Mouse (Mus musculus) left cerebral cortex, adult 9 months (tissue): ENCODE results near the gene Obox2.
"Not testable (repeated sequence)": the region's sequence is repeated elsewhere in the genome, so short reads cannot be mapped to it uniquely, and the experiment has no call there.

Experiments used
- DNase-seq, 2 experiments: peaks; one replicate each; pipeline ENCODE4 v3.0.0; 2022; ENCODE audit warnings: low spot score in 2 of 2

Obox2 gene

DNA sequence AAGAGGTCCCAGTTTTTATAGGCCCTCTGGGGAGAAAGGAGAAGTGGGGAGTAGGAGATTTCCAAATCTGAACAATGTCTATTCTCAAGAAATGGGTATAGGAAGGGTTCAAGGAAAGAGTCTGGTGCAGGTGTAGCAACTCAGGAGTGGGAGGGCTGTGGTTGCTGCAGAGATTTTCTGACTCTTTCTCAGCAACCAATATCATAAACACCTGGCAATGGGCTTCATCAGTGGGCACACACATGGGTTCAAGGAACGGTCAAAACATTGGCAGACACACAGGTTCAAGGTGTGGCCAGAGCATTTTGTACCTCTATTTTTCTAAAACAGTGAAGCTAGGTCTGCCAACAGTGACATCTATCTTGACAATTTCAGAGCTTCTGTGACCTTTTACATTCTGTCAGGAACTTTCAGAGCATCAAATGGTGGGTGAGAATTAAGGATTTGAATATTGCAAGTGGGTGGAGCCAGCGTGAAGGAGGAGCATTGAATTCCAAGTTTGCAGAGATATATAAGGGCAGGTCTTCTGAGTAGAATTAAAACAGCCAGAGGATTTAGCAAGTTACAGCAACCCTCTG is at the start of gene Obox2, which contains the start of gene Obox1:
TSS of gene Obox2 (plus strand) at position 301 of the 578 bp plus-strand sequence.
TSS of gene Obox1 (plus strand) at position 528 of the 578 bp plus-strand sequence.
- not testable (repeated sequence) for DNase-seq

DNA sequence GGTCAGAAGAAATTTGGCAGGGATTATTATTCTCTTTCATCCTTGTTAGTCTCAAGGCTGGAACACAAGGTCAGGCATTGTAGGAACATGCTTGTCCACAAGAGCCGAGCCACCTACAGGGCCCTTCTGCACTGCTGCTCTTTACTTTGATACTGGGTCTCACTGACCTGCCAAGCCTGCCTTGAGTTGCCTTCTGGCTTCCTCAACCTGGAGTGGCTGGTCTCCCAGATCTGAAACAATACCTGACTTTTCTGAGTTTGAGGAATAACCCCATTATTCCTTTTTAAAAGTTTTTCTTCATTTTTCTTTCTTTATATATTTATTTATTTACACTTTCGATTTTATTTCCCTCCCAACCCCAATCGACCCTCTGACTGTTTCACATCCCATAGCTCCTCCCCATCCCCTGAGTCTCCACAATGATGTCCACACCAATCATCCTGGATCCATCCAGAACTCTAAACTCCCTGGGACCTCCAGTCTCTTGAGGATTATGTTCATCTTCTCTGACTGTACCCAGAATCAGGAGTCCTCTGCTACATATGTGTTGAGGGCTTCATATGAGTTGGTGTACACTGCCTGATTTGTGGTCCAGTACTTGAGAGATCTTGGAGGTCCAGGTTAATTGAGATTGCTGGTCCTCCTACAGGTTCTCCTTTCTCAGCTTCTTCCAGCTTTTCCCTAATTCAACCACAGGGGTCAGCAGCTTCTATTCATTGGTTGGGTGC is 10.8 kb downstream of the Obox2 start:
- DNase-seq: not testable (repeated sequence)

DNA sequence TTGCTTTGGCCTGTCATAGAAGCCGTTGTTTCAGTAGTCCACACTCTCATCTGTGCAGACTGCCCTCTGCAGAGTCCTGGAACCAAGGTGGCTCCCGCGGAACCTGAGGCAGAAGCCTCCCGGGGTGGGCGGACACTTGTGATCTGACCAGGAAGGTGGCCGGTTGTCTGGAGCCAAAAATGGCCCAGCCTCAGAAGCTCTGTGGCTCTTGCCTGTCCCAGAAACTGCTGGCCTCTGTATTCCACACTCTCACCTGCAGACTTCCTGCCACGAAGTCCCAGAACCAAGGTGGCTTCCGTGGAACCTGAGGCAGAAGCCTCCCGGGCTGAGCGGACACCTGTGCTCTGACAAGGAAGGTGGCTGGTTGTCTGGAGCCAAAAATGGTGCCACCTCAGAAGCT is 18.3 kb downstream of the Obox2 start:
- DNase-seq: not testable (repeated sequence)

DNA sequence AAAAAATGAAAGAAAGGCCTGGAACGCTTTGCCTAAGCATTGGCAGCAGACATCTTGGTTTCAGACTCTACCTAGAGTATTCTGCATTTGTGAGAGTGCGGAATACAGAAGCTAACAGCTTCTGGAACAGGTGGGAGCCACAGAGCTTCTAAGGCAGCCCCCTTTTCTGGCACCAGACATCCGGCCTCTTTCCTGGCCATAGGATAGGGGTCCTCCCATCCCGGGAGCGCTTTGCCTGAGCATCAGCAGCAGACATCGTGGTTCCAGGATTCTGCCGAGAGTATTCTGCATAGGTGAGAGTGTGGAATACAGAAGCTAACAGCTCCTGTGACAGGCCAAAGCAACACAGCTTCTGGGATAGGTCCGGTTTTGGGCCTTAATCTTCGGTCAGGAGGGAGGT is 29.5 kb downstream of the Obox2 start:
- not testable (repeated sequence) for DNase-seq

DNA sequence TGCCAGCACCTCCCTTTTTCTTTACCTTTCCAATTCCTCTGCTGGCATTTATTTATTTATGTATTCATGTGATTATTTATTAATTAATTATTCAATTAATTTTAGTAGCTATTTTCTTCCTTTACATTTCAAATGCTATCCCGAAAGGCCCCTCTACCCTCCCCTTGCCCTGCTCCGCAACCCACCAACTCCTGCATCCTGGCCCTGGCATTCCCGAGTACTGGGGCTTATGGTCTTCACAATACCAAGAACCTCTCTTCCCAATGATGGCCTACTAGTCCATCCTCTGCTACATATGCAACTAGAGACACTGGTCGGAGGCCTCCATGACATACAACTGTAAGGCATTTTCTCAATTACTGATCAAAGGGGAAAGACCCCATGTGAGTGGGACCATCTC is 37.0 kb downstream of the Obox2 start:
- DNase-seq: not testable (repeated sequence)
